Mouse (Mus musculus) bone marrow macrophage, adult 2 months (primary cell): ENCODE data around the gene Csrp3. TPM values are rescaled to one million over a fixed set of nuclear protein-coding genes. Genes with fewer than 3 reads are reported as not detected.

Experiments
- H3K27ac ChIP-seq: 2 replicates; pipeline ENCODE4 v1.5.1; 2012; ENCODE audit warnings: low read depth, low read length; ENCODE audit not compliant: insufficient read depth
- H3K4me1 ChIP-seq: 2 replicates; pipeline ENCODE4 v1.6.1; 2012; ENCODE audit warnings: low read length; ENCODE audit not compliant: control insufficient read depth, insufficient read depth
- H3K4me3 ChIP-seq: 2 replicates; pipeline ENCODE4 v1.5.1; 2012; ENCODE audit warnings: mild to moderate bottlenecking, low read length, moderate library complexity; ENCODE audit not compliant: insufficient read depth
- CTCF ChIP-seq: IDR thresholded peaks from 2 replicates; pipeline ENCODE4 v1.5.1; 2012; ENCODE audit warnings: low read depth, mild to moderate bottlenecking, low read length, moderate library complexity
- POLR2A ChIP-seq: IDR thresholded peaks from 2 replicates; pipeline ENCODE4 v1.6.1; 2012; ENCODE audit warnings: mild to moderate bottlenecking, low read depth, low read length, borderline replicate concordance
- polyA plus RNA-seq: library from polyadenylated mRNA; stranded (reverse); fragments of >200 nt; gene quantifications from 2 replicates; pipeline ENCODE4 v1.2.4, GENCODE M21; 2012; ENCODE audit not compliant: missing spikeins, insufficient read depth, insufficient read length

Csrp3 gene
- polyA plus RNA-seq, 1 experiment, result not detected

- TF ChIP-seq POLR2A (no peak), CTCF (no peak)
- H3K4me1 ChIP-seq, result peaks cover 6% of the 10 kb centered on the region
- H3K27ac ChIP-seq, result no peak overlapping the region
- no peak overlapping the region for H3K4me3 ChIP-seq
These were observed 13.4 kb downstream of the Csrp3 start for GRCm38 (mm10) chr7:48834371-48834970.

- H3K4me1 ChIP-seq, result peaks cover 6% of the 10 kb centered on the region
- no peak for TF ChIP-seq CTCF
- TF ChIP-seq POLR2A, result no peak
- no peak overlapping the region for H3K4me3 ChIP-seq
- no peak overlapping the region for H3K27ac ChIP-seq
These were observed 15.1 kb downstream of the Csrp3 start for GRCm38 (mm10) chr7:48832735-48833134.

GRCm38 (mm10) chr7:48830395-48830794 is 17.4 kb downstream of the Csrp3 start:
- no peak for TF ChIP-seq POLR2A
- TF ChIP-seq CTCF, result no peak
- Histone ChIP-seq H3K4me1 (no peaks in the 10 kb centered on the region), H3K4me3 (no peak overlapping the region), H3K27ac (no peak overlapping the region)

GRCm38 (mm10) chr7:48829177-48829910 is 18.5 kb downstream of the Csrp3 start:
- H3K4me3 ChIP-seq, result no peak overlapping the region
- TF ChIP-seq POLR2A, result no peak
- no peak for TF ChIP-seq CTCF
- no peak overlapping the region for H3K27ac ChIP-seq
- no peaks in the 10 kb centered on the region for H3K4me1 ChIP-seq

GRCm38 (mm10) chr7:48825170-48825569 is 22.7 kb downstream of the Csrp3 start:
- no peak overlapping the region for H3K4me3 ChIP-seq
- H3K4me1 ChIP-seq, result no peaks in the 10 kb centered on the region
- no peak for TF ChIP-seq POLR2A
- TF ChIP-seq CTCF, result no peak
- no peak overlapping the region for H3K27ac ChIP-seq

- Histone ChIP-seq H3K4me3 (no peak overlapping the region), H3K4me1 (no peaks in the 10 kb centered on the region), H3K27ac (no peak overlapping the region)
- TF ChIP-seq POLR2A (no peak), CTCF (no peak)
These were observed 23.2 kb downstream of the Csrp3 start for GRCm38 (mm10) chr7:48824671-48825070.

GRCm38 (mm10) chr7:48823621-48824020 is 24.2 kb downstream of the Csrp3 start:
- no peaks in the 10 kb centered on the region for H3K4me1 ChIP-seq
- no peak overlapping the region for H3K4me3 ChIP-seq
- no peak overlapping the region for H3K27ac ChIP-seq
- TF ChIP-seq CTCF, result no peak
- no peak for TF ChIP-seq POLR2A

- Histone ChIP-seq H3K4me3 (no peak overlapping the region), H3K4me1 (no peaks in the 10 kb centered on the region), H3K27ac (no peak overlapping the region)
- TF ChIP-seq CTCF (no peak), POLR2A (no peak)
These were observed 26.2 kb downstream of the Csrp3 start for GRCm38 (mm10) chr7:48821654-48822053.

- no peaks in the 10 kb centered on the region for H3K4me1 ChIP-seq
- H3K4me3 ChIP-seq, result no peak overlapping the region
- TF ChIP-seq CTCF, result no peak
- no peak for TF ChIP-seq POLR2A
- H3K27ac ChIP-seq, result no peak overlapping the region
These were observed 34.2 kb downstream of the Csrp3 start for GRCm38 (mm10) chr7:48813594-48813993.

GRCm38 (mm10) chr7:48812358-48812757 is 35.5 kb downstream of the Csrp3 start:
- H3K4me3 ChIP-seq, result no peak overlapping the region
- no peak overlapping the region for H3K27ac ChIP-seq
- no peaks in the 10 kb centered on the region for H3K4me1 ChIP-seq
- no peak for TF ChIP-seq CTCF
- TF ChIP-seq POLR2A, result no peak
